Mouse (Mus musculus): Measurements from ENCODE around the gene Chp2. TPM values are rescaled to one million over a fixed set of nuclear protein-coding genes. Genes with fewer than 3 reads are reported as not detected.

Gene Chp2
- total and polyA plus RNA-seq, 2 experiments from 2014 or later = 0.38 to 0.99 TPM

DNA sequence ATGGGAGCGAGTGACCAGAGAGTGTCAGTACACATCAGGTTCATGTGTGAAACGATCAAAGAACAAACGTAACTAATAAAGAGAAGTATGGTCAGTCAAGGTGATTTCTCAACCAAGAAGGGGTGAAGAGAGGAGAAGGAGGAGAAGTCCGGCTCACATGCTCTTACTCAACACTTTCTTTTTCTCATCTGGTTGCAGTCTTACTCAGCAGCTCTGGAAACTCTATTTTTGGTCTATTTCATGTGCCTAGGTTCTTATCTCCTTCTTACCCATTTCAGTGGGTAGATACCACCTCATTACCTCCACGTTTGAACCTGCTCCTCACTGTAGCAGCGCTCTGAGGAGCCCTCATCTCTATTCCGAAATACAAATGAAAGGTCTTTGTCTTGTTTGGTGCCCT, 37.4 kb downstream of the Chp2 start:
- 84% methylated on average over 7 of the region's 7 CpGs for WGBS
- no peaks in the 10 kb centered on the region for H3K9me3 ChIP-seq (ENCODE audit: low read length)
- no peak overlapping the region for H3K9ac ChIP-seq (replicated peaks; ENCODE audit: low read length, poor library complexity, severe bottlenecking)
- DNase-seq (ENCODE audit: low spot score) (no peak), ATAC-seq (ENCODE audit: low FRiP score) (no peak)
- no peak overlapping the region for H3K27ac ChIP-seq (ENCODE audit: low read depth, low read length)
- no peaks in the 10 kb centered on the region for H3K4me1 ChIP-seq (ENCODE audit: insufficient read depth, low read length)
- TF ChIP-seq CTCF (IDR thresholded peaks at IDR 0.05) = no peak
- H3K4me2 ChIP-seq (ENCODE audit: low read depth, low read length, poor library complexity, severe bottlenecking) = no peak overlapping the region
- H3K27me3 ChIP-seq (ENCODE audit: insufficient read depth, low read length) = no peaks in the 10 kb centered on the region
- no peaks in the 10 kb centered on the region for H3K36me3 ChIP-seq (ENCODE audit: insufficient read depth, low read length)
- no peak overlapping the region for H3K4me3 ChIP-seq (ENCODE audit: low read depth, low read length)

GRCm38 (mm10) chr7:122258521-122258920, 39.2 kb downstream of the Chp2 start:
- WGBS = 86% methylated on average over 4 of the region's 4 CpGs
- Histone ChIP-seq H3K9ac (replicated peaks; ENCODE audit: low read length, poor library complexity, severe bottlenecking) (no peak overlapping the region), H3K27me3 (ENCODE audit: insufficient read depth, low read length) (no peaks in the 10 kb centered on the region), H3K36me3 (ENCODE audit: insufficient read depth, low read length) (no peaks in the 10 kb centered on the region), H3K4me3 (ENCODE audit: low read depth, low read length) (no peak overlapping the region), H3K4me1 (ENCODE audit: insufficient read depth, low read length) (no peaks in the 10 kb centered on the region), H3K4me2 (ENCODE audit: low read depth, low read length, poor library complexity, severe bottlenecking) (no peak overlapping the region), H3K9me3 (ENCODE audit: low read length) (no peaks in the 10 kb centered on the region), H3K27ac (ENCODE audit: low read depth, low read length) (no peak overlapping the region)
- TF ChIP-seq CTCF (IDR thresholded peaks at IDR 0.05) = no peak
- DNase-seq (ENCODE audit: low spot score) (no peak), ATAC-seq (ENCODE audit: low FRiP score) (no peak)

DNA sequence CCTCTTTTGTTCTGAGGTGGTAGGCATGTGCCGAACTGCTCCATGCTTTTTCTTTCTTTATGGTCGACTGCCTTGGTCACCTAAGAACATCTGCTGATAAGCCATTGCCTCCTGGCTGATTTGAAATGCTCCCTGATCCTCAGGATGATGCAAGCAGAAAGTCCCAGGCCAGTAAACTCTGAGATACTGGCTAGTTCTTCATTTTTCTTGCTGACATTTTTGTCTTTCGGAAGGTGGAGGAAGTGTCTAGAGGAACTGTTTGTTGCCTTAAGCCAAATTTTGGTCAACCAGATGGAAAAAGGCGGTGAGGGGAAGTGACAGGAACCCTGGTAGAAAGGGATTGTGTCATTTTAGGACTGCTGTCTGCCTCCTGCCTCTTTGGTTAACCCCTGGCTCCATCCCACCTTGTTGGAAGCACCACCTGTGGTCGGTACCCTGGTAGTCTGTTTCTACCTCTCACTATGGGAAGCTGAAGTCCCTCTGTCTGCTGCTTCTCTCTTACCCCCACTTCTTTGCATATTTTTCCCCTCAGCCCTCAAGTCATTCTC, 40.8 kb downstream of the Chp2 start:
- WGBS = 84% methylated on average over 5 of the region's 5 CpGs
- Histone ChIP-seq H3K4me2 (ENCODE audit: low read depth, low read length, poor library complexity, severe bottlenecking) (no peak overlapping the region), H3K9me3 (ENCODE audit: low read length) (no peaks in the 10 kb centered on the region), H3K27me3 (ENCODE audit: insufficient read depth, low read length) (no peaks in the 10 kb centered on the region), H3K27ac (ENCODE audit: low read depth, low read length) (no peak overlapping the region), H3K4me1 (ENCODE audit: insufficient read depth, low read length) (no peaks in the 10 kb centered on the region), H3K4me3 (ENCODE audit: low read depth, low read length) (no peak overlapping the region), H3K9ac (replicated peaks; ENCODE audit: low read length, poor library complexity, severe bottlenecking) (no peak overlapping the region), H3K36me3 (ENCODE audit: insufficient read depth, low read length) (no peaks in the 10 kb centered on the region)
- DNase-seq (ENCODE audit: low spot score) (no peak), ATAC-seq (ENCODE audit: low FRiP score) (no peak)
- TF ChIP-seq CTCF (IDR thresholded peaks at IDR 0.05) = no peak

DNA sequence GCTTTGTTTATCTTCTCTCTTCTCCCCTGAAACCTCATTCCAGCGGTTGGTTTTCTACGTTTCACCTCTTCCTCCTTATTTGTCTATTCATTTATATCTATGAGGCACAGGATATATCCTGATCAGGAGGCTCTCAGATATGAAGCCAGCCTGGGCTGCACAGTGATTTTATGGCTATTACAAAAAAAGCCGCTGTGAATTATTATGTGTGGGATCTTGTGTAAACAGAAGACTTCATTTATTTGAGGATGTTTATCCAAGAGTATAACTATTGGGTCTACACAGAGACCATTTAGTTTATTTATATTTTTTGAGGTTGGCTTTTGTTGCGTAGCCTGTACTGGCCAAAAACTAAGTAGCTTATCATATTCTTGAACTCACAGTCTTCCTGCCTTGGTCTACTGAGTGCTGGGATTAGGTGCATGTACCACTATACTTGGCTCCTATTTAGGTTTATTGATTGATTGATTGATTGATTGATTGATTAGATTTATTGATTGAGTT, 49.7 kb downstream of the Chp2 start:
- no peak for TF ChIP-seq CTCF (IDR thresholded peaks at IDR 0.05)
- Histone ChIP-seq H3K27me3 (ENCODE audit: insufficient read depth, low read length) (no peaks in the 10 kb centered on the region), H3K9ac (replicated peaks; ENCODE audit: low read length, poor library complexity, severe bottlenecking) (no peak overlapping the region), H3K36me3 (ENCODE audit: insufficient read depth, low read length) (no peaks in the 10 kb centered on the region), H3K4me2 (ENCODE audit: low read depth, low read length, poor library complexity, severe bottlenecking) (no peak overlapping the region), H3K27ac (ENCODE audit: low read depth, low read length) (no peak overlapping the region), H3K9me3 (ENCODE audit: low read length) (no peaks in the 10 kb centered on the region), H3K4me1 (ENCODE audit: insufficient read depth, low read length) (no peaks in the 10 kb centered on the region), H3K4me3 (ENCODE audit: low read depth, low read length) (no peak overlapping the region)
- DNase-seq (ENCODE audit: low spot score) (no peak), ATAC-seq (ENCODE audit: low FRiP score) (no peak)
- 80% methylated on average over 4 of the region's 4 CpGs for WGBS

- Histone ChIP-seq H3K27ac (ENCODE audit: low read depth, low read length) (no peak overlapping the region), H3K9me3 (ENCODE audit: low read length) (no peaks in the 10 kb centered on the region), H3K36me3 (ENCODE audit: insufficient read depth, low read length) (no peaks in the 10 kb centered on the region), H3K9ac (replicated peaks; ENCODE audit: low read length, poor library complexity, severe bottlenecking) (no peak overlapping the region), H3K4me2 (ENCODE audit: low read depth, low read length, poor library complexity, severe bottlenecking) (no peak overlapping the region), H3K4me3 (ENCODE audit: low read depth, low read length) (no peak overlapping the region), H3K4me1 (ENCODE audit: insufficient read depth, low read length) (no peaks in the 10 kb centered on the region), H3K27me3 (ENCODE audit: insufficient read depth, low read length) (no peaks in the 10 kb centered on the region)
- DNase-seq (ENCODE audit: low spot score) = no peak
- no peak for TF ChIP-seq CTCF (IDR thresholded peaks at IDR 0.05)
- WGBS = 75% methylated on average over 2 of the region's 2 CpGs
- no peak for ATAC-seq (ENCODE audit: low FRiP score)
Measured at GRCm38 (mm10) chr7:122272334-122272733, 53.0 kb downstream of the Chp2 start.

Other genes with a start within 250 kb of the Chp2 start
- 34.9 and 41.3 TPM in 2 replicates for gene Cog7, start 237.8 kb upstream of the Chp2 start, total RNA-seq (2014; rRNA removed)
- 22.4 and 27.4 TPM in 2 replicates for gene Cog7, start 237.8 kb upstream of the Chp2 start, polyA plus RNA-seq (2015; fragmentation: Nextera tagmentation; extraction: Ambion mirVana)
- gene Gga2, start 198.3 kb upstream of the Chp2 start, total RNA-seq (2014; rRNA removed) = 25.4 and 27.2 TPM in 2 replicates
- gene Gga2, start 198.3 kb upstream of the Chp2 start, polyA plus RNA-seq (2015; fragmentation: Nextera tagmentation; extraction: Ambion mirVana) = 20.1 and 22.2 TPM in 2 replicates
- gene Ubfd1, start 152.3 kb upstream of the Chp2 start, total RNA-seq (2014; rRNA removed) = 124 and 137 TPM in 2 replicates
- gene Ubfd1, start 152.3 kb upstream of the Chp2 start, polyA plus RNA-seq (2015; fragmentation: Nextera tagmentation; extraction: Ambion mirVana) = 63.2 and 69.0 TPM in 2 replicates
- 14.0 and 15.3 TPM in 2 replicates for gene Ears2, start 152.2 kb upstream of the Chp2 start, total RNA-seq (2014; rRNA removed)
- 7.2 and 7.5 TPM in 2 replicates for gene Ears2, start 152.2 kb upstream of the Chp2 start, polyA plus RNA-seq (2015; fragmentation: Nextera tagmentation; extraction: Ambion mirVana)
- 43.0 and 67.9 TPM in 2 replicates for gene Ndufab1, start 117.6 kb upstream of the Chp2 start, total RNA-seq (2014; rRNA removed)
- 711 and 727 TPM in 2 replicates for gene Ndufab1, start 117.6 kb upstream of the Chp2 start, polyA plus RNA-seq (2015; fragmentation: Nextera tagmentation; extraction: Ambion mirVana)
- gene Palb2, start 86.5 kb upstream of the Chp2 start, total RNA-seq (2014; rRNA removed) = 1.5 and 4.0 TPM in 2 replicates
- gene Palb2, start 86.5 kb upstream of the Chp2 start, polyA plus RNA-seq (2015; fragmentation: Nextera tagmentation; extraction: Ambion mirVana) = 2.1 and 2.5 TPM in 2 replicates
- gene Dctn5, start 86.5 kb upstream of the Chp2 start, total RNA-seq (2014; rRNA removed) = 106 TPM in 2 replicates
- gene Dctn5, start 86.5 kb upstream of the Chp2 start, polyA plus RNA-seq (2015; fragmentation: Nextera tagmentation; extraction: Ambion mirVana) = 144 and 169 TPM in 2 replicates
- gene Plk1, start 60.1 kb upstream of the Chp2 start, total RNA-seq (2014; rRNA removed) = 4.1 and 6.6 TPM in 2 replicates
- gene Plk1, start 60.1 kb upstream of the Chp2 start, polyA plus RNA-seq (2015; fragmentation: Nextera tagmentation; extraction: Ambion mirVana) = 6.3 and 6.7 TPM in 2 replicates
- 2.4 and 3.6 TPM in 2 replicates for gene Ern2, start 33.3 kb upstream of the Chp2 start, total RNA-seq (2014; rRNA removed)
- 2.0 and 2.6 TPM in 2 replicates for gene Ern2, start 33.3 kb upstream of the Chp2 start, polyA plus RNA-seq (2015; fragmentation: Nextera tagmentation; extraction: Ambion mirVana)
- gene Prkcb, start 69.3 kb downstream of the Chp2 start, total RNA-seq (2014; rRNA removed) = 307 and 308 TPM in 2 replicates
- 184 and 196 TPM in 2 replicates for gene Prkcb, start 69.3 kb downstream of the Chp2 start, polyA plus RNA-seq (2015; fragmentation: Nextera tagmentation; extraction: Ambion mirVana)